Mouse (Mus musculus) frontal cortex, postnatal 25 days (tissue): ENCODE measurements around the gene Nln.
A peak's percentile ranks its signal among the peaks of the same experiment; 100 is the strongest.

Experiments used
- DNase-seq, 2 experiments: peaks; one replicate each; pipeline ENCODE4 v3.0.0; 2022; ENCODE audit warnings: low spot score in 2 of 2

Gene Nln

DNA sequence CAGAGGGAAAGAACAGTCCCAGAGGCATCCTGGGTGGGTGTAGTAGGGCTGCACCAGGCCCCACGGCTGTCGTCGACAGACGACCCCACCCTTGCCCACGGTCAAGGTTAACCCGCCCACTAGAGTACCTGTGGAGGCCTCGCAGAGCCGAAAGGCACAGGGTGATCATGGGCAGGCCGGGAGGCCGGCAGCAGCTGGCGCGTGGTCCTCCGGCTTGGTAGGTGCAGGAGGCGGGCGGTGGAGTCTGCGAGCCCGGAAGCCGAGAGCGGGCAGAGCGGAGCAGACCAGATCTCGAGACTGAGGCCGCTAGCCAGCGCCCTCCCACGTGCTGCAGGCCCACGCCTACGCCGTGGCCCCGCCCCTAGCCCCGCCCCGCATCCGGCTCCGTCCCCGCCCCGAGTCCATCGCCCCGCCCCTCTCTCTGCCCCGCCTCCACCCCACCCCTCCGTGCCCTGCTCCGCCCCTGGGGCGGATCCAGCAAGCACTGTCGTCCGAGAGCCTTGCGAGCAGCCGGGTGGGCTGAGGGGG, at the start of gene Nln, which contains the start of gene Sgtb:
Nln (minus strand) TSS at position 327 of the 528 bp plus-strand sequence.
Sgtb (plus strand) TSS at position 454 of the 528 bp plus-strand sequence.
- DNase-seq: peak; percentile 57 to 69

DNA sequence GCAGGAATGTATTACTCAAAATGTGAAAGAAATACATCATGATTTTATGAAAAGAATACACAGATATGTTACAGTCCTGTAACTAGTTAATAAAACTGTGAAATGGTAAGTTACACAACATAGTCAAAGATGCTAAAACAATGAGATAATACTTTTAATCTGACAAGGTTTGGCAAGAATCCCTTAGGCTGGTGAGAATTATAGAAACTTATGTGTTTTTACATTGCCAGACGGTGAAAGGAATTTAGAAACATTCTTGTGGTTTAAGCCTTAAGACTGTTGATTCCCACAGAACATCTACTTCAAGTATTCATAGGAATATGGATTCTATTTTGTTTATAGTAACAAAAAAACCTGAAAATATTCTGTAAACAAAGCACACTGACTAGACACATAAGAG, 46.3 kb upstream of the Nln start:
- no peak for DNase-seq

DNA sequence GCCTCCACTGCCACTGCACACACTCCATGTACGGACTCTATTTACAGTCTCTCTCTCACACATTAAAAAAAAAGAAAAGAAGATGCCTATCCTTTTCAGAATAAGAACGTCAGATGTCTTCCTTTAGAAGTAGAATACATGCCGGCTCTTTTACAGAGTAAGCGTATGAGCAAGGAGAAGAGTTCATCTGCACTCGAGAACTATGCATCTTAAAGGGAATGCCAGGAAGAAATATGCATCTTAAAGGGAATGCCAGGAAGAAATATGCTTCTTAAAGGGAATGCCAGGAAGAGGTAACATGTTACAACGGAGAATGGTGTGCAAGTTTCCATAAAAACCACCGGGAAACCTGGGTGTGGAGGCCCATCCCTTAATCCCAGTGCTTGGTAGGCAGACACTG, 45.7 kb upstream of the Nln start:
- DNase-seq: no peak

DNA sequence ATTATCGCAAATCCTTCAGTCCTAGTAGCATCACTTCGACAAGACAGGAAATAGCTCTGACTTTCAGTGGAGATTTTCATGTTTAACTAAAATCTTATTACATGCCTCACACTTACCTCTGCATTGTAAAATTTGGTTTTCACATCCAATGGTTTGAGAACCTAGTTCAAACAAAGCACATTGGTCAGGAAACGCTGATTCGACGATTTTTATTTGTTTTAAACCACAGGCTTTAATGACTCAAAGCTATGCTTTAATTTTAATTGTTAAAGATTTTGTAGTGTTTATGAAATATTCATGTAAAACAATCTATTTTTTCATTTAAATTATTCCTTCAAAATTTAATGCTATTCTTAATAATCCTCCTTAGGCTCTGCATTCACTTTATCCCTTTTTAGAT, 44.8 kb upstream of the Nln start:
- DNase-seq: no peak

DNA sequence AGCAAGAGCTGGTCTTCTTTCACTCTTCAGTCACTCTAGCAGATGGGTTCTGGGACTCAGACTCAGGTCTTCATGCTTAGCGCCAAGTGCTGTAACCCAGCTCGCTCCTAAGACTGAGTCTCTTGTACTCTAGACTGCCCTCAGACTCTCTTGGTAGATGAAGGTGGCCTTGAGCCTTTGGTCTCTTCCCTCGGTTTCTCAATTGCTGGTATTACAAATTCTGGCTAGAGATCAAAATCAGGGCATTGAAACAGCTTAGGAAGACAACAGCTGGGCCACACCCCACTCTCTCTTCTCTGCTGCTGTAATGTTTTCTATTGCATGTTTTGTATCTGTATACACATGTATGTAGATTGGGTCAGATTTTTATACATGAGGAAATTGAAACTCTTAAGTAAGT, 36.2 kb upstream of the Nln start:
- DNase-seq: no peak

DNA sequence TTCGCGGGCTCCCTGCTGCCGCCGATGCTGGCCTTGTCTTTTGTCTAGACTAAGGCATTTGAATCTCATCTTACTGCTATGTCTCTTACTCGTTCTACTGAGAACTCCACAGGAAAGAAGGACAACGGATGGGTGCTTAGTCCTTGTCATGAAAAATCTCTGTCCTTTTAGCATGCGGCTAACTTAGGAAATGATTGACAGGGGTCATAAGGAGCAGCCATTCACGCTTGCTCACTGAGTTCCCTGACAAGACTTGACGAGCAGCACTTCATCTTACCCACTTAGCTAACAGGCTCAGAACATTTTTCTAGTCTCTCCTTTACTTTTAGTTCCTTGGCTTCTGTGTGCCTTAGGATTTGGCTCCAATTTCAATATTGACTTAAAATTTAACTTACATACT, 35.5 kb upstream of the Nln start:
- DNase-seq: no peak

DNA sequence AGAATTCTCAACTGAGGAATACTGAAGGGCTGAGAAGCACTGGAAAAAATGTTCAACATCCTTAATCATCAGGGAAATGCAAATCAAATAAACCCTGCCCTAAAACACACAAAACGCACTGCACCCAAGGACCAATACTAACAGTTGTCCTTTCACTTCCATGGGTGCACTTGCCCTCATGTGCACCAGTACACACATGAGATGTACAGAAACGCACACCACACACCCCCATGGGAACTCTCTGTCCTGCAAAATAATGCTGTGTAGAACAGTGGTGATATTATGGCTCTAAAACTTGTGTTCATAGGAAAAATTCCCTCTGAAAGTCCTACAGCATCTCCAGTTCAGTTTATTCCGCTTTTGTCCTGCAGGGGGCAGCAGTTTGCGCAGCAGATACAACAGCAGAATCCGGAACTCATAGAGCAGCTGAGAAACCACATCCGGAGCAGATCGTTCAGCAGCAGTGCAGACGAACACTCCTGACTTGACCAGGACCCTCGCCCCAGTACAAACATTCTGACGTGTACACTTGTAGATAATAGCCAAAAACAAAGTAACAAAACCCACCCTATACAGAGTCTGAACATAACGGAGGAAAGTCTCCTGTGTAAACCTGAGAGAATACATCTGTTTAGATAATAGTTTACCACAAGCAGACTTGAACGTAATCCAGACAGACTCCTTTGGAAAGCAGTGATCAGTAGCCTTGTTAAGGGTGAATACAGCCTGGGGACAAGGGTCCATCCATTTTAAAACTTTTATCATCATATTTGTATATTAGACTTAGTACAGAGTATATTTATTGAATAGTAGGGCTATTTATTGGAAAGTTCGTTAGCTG, 30.2 kb upstream of the Nln start:
- peak; percentile 70 to 78 for DNase-seq

DNA sequence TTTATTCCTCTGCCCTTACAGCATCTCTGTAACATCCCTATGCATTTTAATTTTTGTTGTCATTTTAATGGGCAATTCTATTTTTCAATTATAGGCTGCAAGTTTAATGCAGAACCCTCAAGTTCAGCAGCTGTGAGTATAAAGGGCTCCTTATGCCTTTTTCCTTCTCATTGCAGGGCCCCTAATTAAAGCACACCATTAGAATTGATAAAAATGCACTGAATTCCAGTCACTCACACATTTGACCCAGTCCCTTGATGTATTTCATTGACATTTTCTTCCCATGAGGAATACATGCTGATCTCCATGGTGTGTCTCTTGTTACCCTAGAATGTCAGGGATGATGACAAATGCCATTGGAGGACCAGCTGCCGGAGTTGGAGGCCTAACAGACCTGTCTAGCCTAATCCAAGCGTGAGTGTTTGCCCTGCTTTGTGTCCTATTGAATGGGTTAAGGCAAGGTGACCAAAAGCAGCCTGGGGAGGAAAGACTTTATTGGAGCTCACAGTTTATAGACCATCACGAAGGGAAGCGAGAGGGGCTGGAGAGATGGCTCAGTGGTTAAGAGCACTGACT, 25.2 kb upstream of the Nln start:
- DNase-seq: no peak

DNA sequence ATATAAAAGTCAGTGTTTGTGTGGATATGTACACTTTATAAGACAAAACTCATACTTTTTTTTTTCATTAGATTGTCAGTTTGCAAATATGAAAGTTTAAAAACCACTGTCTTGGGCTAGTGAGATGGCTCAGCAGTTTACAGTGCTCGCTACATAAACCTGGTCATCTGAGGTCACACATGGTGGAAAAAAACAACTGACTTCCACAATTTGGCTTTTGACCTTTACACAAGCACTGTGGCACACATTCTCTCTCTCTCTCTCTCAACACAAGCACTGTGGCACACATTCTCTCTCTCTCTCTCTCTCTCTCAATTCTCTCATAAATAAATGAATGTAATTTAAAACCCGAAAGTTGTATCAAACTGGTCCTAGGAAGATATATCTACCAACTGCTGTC, 23.1 kb upstream of the Nln start:
- DNase-seq: no peak

DNA sequence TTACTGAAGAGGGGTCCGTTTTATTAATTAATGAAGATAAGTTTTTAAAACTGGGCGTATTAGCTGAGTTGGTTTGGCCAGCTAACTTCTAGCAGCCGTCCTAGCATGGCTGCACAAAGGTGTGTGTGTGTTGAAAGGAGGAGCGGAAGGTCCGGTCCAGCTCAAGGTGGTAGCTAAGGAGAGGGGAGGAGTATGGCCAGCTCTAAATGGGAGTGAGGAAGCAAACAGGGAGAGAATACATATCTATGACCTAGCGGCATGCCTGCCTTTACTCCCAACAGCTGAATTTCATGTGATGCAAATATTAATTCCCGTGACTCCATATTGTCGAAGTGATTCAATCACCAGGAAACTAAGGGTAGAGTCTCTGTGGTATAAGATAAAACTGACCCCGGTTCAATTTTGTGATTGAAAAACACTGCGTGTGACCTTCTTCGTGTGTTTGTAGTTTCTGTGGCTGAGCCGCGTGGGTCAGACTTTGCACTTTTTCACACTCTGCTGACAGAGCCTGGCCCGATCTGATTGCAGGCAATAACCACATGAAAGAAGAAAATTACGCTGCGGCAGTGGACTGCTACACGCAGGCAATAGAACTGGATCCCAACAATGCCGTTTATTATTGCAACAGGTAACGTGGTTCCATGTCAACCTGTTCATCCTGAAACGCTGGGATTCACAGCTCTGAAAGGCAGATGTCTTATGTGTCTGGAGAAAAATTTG, 14.4 kb upstream of the Nln start:
- no peak for DNase-seq

DNA sequence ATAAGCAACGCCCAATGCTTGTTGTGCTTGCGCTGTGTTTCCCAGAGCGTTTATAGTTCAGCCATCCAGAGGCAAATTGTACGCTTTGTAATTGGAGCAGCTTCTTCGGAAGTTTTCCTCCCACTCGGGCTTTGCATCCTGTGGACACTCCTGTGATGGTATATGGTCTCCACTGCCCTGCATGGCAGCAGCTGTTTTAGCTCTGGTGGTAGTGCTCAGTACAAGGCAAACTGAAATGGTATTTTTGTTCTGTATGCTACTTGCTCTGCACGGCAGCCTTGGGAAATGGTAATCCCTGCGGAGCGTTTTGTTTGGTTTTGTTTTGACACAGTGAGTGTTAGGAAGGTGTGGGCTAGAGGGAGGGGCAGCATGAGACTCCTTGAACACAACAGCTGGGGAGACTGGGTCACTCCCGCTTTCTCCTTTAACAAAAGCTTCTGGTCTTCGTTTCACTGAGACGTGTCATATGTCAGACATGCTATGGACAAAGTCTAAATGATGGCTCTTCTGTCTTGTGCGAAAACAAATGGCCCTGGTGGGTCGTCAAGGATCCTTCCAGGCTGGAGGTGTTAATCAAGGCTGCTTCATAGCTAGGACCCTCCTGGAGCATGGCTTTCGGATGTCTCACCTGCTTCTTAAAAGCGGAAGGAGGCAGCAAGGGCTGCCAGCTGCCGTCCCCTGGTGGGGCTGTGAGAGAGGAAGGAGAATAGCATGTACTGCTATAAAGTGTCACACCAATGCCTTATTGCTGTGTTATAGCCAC, 12.8 kb upstream of the Nln start:
- DNase-seq: no peak

DNA sequence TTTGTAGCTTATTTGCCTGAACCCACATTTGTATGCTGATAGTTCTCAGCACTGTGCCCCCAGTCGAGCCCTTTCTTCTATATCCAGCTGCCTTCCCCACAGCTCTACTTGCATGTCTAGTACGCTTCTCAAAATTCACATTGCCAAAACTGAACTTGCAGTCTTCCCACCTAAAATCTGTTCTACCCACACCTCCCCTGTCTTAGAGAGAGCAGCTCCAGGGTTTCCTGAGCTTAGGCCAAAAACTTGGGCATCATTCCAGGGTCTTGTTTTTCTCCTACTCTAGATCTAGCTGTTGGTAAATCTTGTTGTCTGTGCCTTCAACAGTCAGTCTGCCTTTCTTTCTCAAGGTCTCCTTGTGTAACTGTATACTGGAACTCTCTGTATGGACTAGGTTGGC, 5.4 kb upstream of the Nln start:
- DNase-seq: no peak

DNA sequence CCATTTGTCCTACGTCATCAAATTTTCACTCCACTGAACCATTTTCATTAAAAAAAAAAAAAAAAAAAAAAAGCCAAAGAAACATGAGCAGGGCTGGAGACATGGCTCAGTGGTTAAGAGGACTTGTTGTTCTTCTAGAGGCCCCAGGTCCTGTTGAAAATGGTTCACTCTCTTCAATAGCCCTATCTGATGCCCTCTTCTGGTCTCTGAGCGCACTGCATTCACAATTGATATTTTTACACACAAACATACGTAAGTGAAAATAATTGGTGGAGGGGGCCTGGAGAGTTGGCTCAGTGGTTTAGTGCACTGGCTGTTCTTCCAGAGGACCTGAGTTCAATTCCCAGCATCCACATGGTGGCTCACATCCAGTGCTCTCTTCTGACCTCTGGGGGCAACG, 4.4 kb upstream of the Nln start:
- no peak for DNase-seq

DNA sequence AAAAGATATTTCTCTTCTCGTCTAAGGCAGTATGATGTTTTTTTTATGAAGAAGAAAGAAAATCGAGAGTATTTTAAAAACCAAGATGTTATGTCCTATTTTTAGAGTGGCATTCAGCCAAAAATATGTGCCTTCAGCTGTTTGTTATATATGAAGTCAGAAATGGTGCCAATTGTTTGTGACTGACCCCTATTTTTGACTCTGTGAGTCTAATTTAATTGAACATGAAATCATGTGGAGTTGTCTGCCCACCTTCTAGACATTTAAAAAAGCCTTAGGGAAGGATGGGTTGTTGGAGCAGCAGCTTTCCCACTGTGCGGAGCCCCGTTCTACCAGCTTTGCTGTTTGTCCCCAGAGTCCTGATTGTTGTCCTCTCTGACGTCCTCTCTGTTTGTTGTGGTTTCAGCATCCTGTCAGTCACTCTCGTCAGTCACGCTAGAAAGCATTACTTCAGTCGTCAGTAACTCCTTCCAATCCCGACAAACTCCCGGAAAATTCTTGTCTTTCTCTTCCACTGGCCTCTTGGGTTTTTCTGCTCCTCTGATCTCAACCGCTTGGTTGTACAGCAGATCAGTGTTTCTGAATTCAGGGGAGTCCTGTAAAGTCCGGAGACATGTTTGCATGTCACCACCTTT, 3.0 kb upstream of the Nln start:
- DNase-seq: no peak

DNA sequence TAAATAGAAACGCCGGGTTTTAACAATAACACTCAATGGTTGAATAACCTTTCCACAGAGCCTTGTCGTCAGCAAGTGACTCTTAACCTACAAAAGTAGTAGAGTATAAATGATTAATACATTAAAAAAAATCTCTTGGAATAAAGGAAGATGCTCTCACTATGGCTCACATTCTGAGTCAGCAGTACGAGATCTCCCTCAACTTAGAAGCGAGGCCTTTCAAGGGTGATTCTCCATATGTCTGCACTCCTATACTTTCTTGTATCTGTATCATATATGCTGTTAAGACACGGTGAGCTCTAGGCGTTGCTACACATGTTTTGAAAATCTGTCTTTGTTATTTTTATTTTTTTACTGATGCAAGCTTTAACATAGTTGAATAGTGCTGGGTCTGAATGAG, 1.1 kb upstream of the Nln start:
- DNase-seq: no peak

DNA sequence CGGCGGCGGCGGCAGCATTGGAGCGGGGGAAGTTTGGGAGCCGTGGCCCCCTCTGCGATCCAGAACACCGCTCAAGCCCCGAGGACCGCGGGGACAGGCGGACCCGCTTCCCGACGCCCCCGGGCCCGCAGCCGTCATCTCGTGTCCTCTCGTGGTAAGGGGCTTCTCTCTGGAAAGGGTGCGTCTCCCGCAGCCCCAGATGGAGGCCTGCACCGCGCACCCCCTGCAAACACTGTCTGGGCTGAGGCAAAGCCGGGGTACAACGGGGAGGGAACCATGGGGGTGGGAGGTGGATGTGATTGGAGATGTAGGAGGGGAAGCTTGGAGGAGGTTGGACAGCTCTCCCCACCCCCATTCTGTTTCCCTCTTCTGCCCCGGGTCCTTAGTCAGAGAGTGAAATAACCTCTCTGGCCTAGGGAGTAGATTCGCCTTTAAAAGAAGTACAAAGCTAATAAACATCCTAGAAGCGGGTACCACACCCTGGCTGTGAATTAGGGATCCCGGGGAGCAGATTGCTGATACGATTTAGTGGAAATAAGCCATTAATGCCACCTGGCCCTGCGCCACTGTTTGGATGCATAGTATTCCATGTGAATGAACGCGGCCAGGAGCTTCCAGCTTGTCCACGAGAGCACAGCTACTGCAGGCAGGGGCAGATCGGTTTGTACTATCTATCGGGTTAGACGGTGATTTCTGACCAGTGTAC, 555 bp upstream of the Nln start:
- peak in 1 of 2 experiments; percentile 29 for DNase-seq

DNA sequence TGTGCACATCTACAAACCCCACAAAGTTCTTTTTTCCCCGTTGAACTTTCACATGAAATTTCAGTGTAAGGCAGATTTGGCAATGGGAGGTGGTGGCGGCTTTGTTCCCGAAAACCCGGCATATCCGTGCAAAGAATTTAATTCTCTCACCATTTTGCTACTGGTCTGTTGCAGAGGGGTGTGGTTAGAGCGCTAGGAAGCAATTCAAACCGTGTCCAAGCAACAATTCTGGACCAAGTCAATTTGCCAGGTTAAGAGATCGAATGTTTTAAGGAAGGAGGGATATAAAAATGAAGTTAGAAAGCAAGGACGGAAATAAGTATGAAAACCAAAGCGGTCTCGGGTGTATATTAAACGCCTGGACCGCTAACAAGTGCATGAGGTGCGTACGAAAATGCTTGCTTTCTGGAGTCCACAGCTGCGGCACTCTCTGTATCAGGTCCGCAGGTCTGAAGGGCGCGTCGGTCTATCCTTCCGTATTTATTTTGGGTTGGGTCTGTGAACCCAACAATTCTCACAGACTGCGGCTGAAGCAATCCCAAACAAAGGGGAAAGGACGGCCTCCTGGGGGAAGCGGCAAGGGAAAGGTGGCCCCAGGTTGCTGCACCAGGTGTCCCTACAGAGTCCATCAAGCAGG, 645 bp downstream of the Nln start:
- no peak for DNase-seq

DNA sequence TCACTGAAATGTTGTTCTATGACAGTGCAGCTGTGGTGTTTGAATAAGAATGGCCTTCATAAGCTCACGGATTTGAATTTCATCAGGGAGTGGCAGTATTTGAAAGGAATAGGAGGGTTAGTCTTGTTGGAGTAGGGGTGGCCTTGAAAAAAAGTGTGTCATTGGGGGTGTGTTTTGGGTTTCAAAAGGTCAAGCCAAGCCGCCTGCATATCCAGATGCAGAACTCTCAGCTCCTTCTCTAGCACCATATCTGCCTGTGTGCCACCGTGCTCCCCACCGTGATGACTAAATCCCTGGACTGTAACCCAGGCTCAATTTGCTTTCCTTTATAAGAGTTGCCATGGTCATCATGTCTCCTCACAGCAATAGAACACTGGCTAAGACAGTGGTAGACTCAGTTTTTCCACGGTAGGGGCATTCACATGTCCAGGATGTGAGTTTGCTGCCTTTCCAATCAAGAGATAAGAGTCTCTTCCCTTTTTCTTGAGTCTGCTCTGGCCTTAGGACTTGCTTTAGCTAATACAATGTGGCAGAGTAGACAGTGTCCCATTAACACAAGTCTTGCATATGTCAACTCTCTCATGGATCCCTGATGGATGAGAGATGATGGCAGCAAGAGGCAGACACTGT, 7.7 kb downstream of the Nln start:
- no peak for DNase-seq

DNA sequence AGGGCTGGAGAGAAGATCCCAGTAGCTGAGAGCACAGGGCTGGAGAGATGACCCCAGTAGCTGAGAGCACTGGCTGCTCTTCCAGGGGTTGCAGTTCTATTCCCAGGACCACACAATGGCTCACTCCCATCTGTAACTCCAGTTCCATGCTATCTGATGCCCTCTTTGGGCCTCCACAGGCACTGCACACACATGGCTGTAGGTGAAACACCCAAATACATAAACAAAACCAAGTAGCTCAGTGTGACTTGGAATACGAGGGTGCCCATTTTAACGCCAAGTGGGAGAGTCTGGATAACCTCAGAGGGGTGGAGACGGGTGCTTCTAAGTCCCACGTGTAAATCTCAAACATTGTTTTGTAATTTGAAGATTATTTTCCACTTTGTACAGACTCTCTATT, 9.0 kb downstream of the Nln start:
- no peak for DNase-seq

DNA sequence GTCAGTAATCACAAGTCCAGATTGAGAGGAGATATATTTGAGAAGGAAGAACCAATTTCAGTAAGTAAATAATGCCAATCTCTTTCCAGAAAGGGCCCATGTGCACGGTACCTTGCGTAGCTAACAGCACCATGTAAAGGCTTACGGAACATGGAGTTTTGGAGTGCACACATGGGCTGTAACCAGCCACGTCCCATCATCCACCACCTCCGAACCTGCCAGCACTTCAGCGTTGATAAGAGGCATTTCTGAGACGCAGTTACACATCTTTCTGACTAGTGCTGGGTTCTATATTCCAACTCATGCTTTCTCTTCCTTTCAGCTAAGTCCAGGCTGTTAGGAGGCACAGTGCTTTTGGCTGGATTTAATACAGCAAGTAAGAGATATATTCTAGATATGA, 12.2 kb downstream of the Nln start:
- DNase-seq: no peak
